Mouse (Mus musculus) erythroblast, adult 5-6 weeks (primary cell): ENCODE measurements around the gene Hoxb2. TPM values are rescaled to one million over a fixed set of nuclear protein-coding genes. Genes with fewer than 3 reads are reported as not detected.

Source experiments
- ATAC-seq: replicated peaks from 2 replicates; pipeline ENCODE4 v1.8.0; 2016; ENCODE audit warnings: moderate number of reproducible peaks, mild to moderate bottlenecking, moderate TSS enrichment, inconsistent platforms; ENCODE audit not compliant: poor library complexity, low FRiP score, severe bottlenecking
- total RNA-seq, 2 experiments: library from RNA; stranded (forward) in 1 of 2; stranded (reverse) in 1 of 2; fragments of 150-400 nt in 1 of 2; fragments of 200-764, 138-1000 nt in 1 of 2; gene quantifications; 2 replicates each; pipeline versions ENCODE4 v1.2.3 to v1.2.4; 2015 to 2017; ENCODE audit warnings: low replicate concordance in 2 of 2

The Hoxb2 gene
- total RNA-seq (2015; ENCODE audit: low replicate concordance) (not detected in 2 replicates), total RNA-seq (2017; ENCODE audit: low replicate concordance) (not detected in 2 replicates)

- ATAC-seq = no peak
These were observed at the start of gene Hoxb2 for GRCm38 (mm10) chr11:96350341-96350624. TSS of gene Hoxb2 (plus strand) at chr11:96350525.

- ATAC-seq = no peak
These were observed 49.3 kb upstream of the Hoxb2 start for GRCm38 (mm10) chr11:96301064-96301431.

GRCm38 (mm10) chr11:96301837-96302236, 48.5 kb upstream of the Hoxb2 start:
- no peak for ATAC-seq

GRCm38 (mm10) chr11:96302381-96303150, 47.8 kb upstream of the Hoxb2 start:
- no peak for ATAC-seq

- ATAC-seq = no peak
These were observed 46.9 kb upstream of the Hoxb2 start, which contains the start of gene Hoxb5 for GRCm38 (mm10) chr11:96303151-96304099. TSS of gene Hoxb5 (plus strand) at chr11:96303336.

- ATAC-seq = no peak
These were observed 45.7 kb upstream of the Hoxb2 start for GRCm38 (mm10) chr11:96304381-96305195.

GRCm38 (mm10) chr11:96305505-96306182, 44.7 kb upstream of the Hoxb2 start:
- ATAC-seq = no peak

GRCm38 (mm10) chr11:96306183-96306907, 44.0 kb upstream of the Hoxb2 start:
- ATAC-seq = no peak

GRCm38 (mm10) chr11:96306908-96307269, 43.4 kb upstream of the Hoxb2 start:
- ATAC-seq = no peak

- ATAC-seq = no peak
These were observed 41.6 kb upstream of the Hoxb2 start for GRCm38 (mm10) chr11:96308763-96309162.

- no peak for ATAC-seq
These were observed 41.0 kb upstream of the Hoxb2 start for GRCm38 (mm10) chr11:96309288-96309687.

GRCm38 (mm10) chr11:96310183-96310938, 40.0 kb upstream of the Hoxb2 start:
- ATAC-seq = no peak

GRCm38 (mm10) chr11:96311097-96311496, 39.2 kb upstream of the Hoxb2 start:
- ATAC-seq = no peak

GRCm38 (mm10) chr11:96311520-96312417, 38.6 kb upstream of the Hoxb2 start:
- ATAC-seq = peak; percentile 52; the same call in 1 of the 2 replicates

GRCm38 (mm10) chr11:96313134-96313533, 37.2 kb upstream of the Hoxb2 start:
- no peak for ATAC-seq

- ATAC-seq = no peak
These were observed 36.4 kb upstream of the Hoxb2 start for GRCm38 (mm10) chr11:96313806-96314428.
